Mouse (Mus musculus) megakaryocyte, embryonic 14.5 days (primary cell): ENCODE data around the gene Akr1b8. TPM values are rescaled to one million over a fixed set of nuclear protein-coding genes. Genes with fewer than 3 reads are reported as not detected.
"Not testable (repeated sequence)": the region's sequence is repeated elsewhere in the genome, so short reads cannot be mapped to it uniquely, and the experiment has no call there.

ENCODE experiments used
- H3K27me3 ChIP-seq: replicated peaks from 2 replicates; pipeline ENCODE3; 2012; ENCODE audit warnings: inconsistent platforms
- H3K36me3 ChIP-seq: replicated peaks from 2 replicates; pipeline ENCODE3; 2012; ENCODE audit warnings: low read length, inconsistent platforms, mixed read lengths
- H3K4me1 ChIP-seq: 2 replicates; pipeline ENCODE4 v1.6.1; 2012; ENCODE audit warnings: inconsistent platforms
- H3K4me3 ChIP-seq: replicated peaks from 2 replicates; pipeline ENCODE3; 2012; ENCODE audit warnings: moderate library complexity, mild to moderate bottlenecking, inconsistent platforms
- H3K9me3 ChIP-seq: 2 replicates; pipeline ENCODE4 v1.6.1; 2012; ENCODE audit warnings: inconsistent platforms
- FLI1 ChIP-seq: IDR thresholded peaks from 2 replicates; pipeline ENCODE4 v1.6.1; 2012; ENCODE audit warnings: low read length, inconsistent platforms, mixed read lengths
- GATA1 ChIP-seq: IDR thresholded peaks from 3 replicates; pipeline ENCODE4 v1.6.1; 2012; ENCODE audit warnings: mixed read lengths, low read length, inconsistent platforms, borderline replicate concordance
- polyA plus RNA-seq: library from polyadenylated mRNA; stranded (reverse); fragments of >175 nt; gene quantifications from 2 replicates; pipeline ENCODE4 v1.2.3, GENCODE M21; 2012; ENCODE audit warnings: low replicate concordance; ENCODE audit not compliant: insufficient read depth

The Akr1b8 gene
- polyA plus RNA-seq, 1 experiment, result 0.89 TPM

DNA sequence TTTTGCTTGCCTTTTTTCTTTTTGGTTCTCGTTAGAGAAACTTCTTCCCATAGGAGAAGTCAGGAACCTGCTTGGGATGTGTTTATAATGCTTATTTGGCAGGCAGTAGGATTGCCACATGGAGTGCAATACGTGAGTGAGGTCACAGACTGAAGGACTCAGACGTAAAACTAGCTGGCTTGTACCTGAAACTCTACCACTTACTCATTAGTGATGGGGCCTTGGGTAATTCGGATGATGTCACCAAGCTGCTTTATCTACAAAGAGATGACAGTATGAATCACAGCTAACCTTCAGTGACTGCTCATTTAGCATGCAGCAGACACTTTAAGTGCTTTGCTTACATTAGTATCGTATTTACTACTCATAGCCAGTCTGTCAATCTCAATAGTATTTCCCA lies 42.0 kb downstream of the Akr1b8 start:
- TF ChIP-seq FLI1, result no peak
- TF ChIP-seq GATA1, result no peak
- Histone ChIP-seq H3K4me3 (no peak overlapping the region), H3K27me3 (no peaks in the 10 kb centered on the region), H3K36me3 (peaks cover 93% of the 10 kb centered on the region), H3K4me1 (0 out of 2 replicates have a peak, but pooled peaks cover 5% of the 10 kb centered on the region), H3K9me3 (no peaks in the 10 kb centered on the region)

DNA sequence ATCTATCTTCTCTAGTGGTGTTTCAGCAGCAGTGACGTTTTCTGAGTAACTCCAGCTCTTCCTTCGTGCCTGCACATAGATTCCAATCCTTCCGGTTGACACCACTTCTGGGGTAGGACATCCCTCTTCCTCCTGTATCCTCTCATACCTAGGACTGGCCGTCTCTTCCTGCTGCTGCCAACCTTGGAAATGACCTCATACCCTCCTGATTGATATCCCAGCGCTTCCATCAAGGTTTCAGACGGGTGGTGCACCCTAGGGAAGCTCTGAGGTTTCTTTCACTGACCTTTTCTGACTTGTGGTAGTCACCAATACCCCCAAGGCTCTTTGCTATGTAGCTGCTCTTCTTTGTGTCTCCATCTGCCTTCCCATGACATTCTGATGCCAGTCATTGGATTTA lies 44.5 kb downstream of the Akr1b8 start:
- no peak for TF ChIP-seq FLI1
- TF ChIP-seq GATA1, result no peak
- 0 out of 2 replicates have a peak, but pooled peaks cover 5% of the 10 kb centered on the region for H3K4me1 ChIP-seq
- H3K27me3 ChIP-seq, result no peaks in the 10 kb centered on the region
- no peaks in the 10 kb centered on the region for H3K9me3 ChIP-seq
- H3K4me3 ChIP-seq, result no peak overlapping the region
- peaks cover 68% of the 10 kb centered on the region for H3K36me3 ChIP-seq

DNA sequence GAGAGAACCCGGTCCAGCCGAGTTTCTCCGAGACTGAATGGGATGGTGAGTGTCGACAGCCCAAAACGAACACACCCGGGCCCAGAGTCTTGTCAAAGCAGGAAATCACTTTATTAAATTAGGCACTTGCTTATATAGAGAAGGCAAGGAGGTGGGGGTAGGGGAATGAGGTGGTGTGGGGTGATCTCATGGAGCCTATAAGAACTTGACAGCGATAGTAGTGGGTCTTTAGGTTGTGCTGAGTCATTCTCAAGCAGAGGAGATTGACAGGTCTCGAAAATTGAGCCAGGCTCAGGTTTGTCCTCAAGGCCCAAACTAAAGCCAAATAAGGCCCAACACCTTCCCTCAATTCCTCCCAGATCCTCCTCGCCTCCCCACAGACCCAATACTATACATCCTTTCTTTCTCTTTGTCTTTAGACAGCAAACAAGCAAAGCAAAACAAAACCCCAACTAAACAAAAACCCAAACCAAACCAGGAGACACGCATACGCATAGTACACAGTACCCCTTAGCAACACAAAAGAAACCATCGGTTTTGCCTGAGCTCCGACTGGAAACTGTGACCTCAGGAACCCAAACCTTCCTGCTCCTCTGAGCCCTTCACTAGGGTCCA lies 45.8 kb downstream of the Akr1b8 start:
- TF ChIP-seq FLI1 (no peak), GATA1 (no peak)
- Histone ChIP-seq H3K9me3 (no peaks in the 10 kb centered on the region), H3K4me1 (0 out of 2 replicates have a peak, but pooled peaks cover 5% of the 10 kb centered on the region), H3K4me3 (no peak overlapping the region), H3K27me3 (no peaks in the 10 kb centered on the region), H3K36me3 (peaks cover 55% of the 10 kb centered on the region)

DNA sequence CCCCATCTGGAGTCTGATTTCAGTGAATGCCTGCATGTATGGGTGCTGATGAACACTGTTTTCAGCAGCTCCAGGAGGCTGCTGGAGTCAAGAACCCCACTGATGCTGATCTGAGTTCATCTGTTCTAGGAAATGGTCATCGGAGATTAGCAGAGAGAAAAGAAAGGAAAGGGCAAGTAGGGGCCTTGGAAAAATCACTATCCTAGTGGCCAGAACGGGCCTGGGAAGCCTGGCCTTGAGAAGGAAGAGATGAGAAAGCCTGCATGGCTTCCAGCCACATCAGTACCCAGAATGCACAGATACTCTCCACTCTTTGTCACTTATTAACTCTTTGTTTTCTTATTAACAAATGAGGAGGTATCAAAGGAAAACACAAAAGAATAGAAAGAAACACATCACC lies 46.8 kb downstream of the Akr1b8 start:
- 0 out of 2 replicates have a peak, but pooled peaks cover 5% of the 10 kb centered on the region for H3K9me3 ChIP-seq
- peaks cover 47% of the 10 kb centered on the region for H3K36me3 ChIP-seq

DNA sequence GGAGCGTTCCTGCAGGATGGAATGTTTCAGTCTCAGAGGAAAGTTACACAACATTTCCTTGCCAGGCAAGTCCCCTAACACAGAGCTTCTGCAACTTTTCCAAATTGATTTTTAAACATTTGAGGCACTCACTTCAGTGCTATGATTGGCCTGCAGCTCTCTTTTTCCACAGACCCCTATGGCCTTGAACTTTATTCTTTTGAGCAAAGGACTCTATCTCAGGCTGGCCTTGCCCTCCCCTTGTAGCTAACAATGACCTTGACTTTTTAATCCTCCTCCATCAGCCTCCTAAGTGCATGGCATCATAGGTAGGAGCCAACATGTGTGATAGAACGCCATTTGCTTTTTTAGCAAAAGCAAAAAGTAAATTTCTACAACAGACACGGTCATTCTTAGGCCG lies 52.8 kb downstream of the Akr1b8 start:
- no peak for TF ChIP-seq GATA1
- TF ChIP-seq FLI1, result no peak
- Histone ChIP-seq H3K4me1 (no peaks in the 10 kb centered on the region), H3K9me3 (peaks cover 26% of the 10 kb centered on the region), H3K27me3 (peaks cover 2% of the 10 kb centered on the region), H3K36me3 (no peaks in the 10 kb centered on the region), H3K4me3 (no peak overlapping the region)

More for the DNA sequence above, 46.8 kb downstream of the Akr1b8 start:
- no peak for TF ChIP-seq GATA1
- TF ChIP-seq FLI1, result no peak
- Histone ChIP-seq H3K4me3 (no peak overlapping the region), H3K4me1 (0 out of 2 replicates have a peak, but pooled peaks cover 5% of the 10 kb centered on the region), H3K27me3 (no peaks in the 10 kb centered on the region)

DNA sequence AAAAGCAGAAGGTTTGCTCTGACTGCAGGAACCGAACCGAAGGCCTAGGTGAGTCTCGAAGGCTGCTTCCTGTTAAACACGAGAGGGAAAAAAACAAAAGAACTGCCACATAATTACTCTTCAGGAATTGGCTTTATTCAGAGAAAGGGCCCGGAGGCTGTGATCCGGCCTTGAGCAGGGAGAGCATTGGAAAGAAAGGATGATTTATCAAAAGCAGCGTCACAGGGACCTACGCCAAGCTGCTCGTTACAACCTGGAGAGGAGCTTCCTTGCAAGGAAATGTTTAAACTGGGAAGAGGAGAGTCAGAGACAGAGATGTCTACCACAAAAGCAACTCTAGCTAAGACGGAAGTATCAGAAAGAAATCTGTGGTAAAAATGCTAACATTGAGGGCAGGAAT lies 53.5 kb downstream of the Akr1b8 start:
- no peak for TF ChIP-seq GATA1
- TF ChIP-seq FLI1, result no peak
- peaks cover 5% of the 10 kb centered on the region; the same call in 1 of the 2 replicates for H3K4me1 ChIP-seq

DNA sequence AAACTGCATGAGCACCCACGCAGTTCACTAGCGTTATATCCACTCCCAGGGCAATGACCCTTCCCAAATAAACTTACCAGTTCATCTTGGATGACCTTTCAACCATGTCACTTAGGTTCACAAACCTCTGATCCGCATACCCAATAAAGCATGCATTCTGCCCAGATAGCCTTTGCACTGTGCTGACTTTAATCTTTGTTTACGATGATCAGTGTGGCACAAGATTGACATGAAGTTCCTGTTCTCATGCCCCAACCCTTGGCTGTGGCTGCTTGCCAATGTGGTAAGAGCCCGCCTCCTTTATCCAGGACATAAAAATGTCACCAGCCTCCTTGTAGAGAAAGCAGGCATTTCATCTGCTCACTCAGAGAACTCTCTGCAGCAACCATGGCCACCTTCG lies 58.1 kb downstream of the Akr1b8 start, which contains the start of gene Akr1b7:
Gene Akr1b7 (plus strand): TSS at position 312 of the 400 bp plus-strand sequence.
- Histone ChIP-seq H3K9me3 (peaks cover 12% of the 10 kb centered on the region), H3K27me3 (peaks cover 6% of the 10 kb centered on the region)
- TF ChIP-seq GATA1, result no peak
- no peak for TF ChIP-seq FLI1

More for the DNA sequence above, 53.5 kb downstream of the Akr1b8 start:
- Histone ChIP-seq H3K9me3 (peaks cover 26% of the 10 kb centered on the region), H3K36me3 (no peaks in the 10 kb centered on the region), H3K27me3 (peaks cover 2% of the 10 kb centered on the region), H3K4me3 (no peak overlapping the region)

DNA sequence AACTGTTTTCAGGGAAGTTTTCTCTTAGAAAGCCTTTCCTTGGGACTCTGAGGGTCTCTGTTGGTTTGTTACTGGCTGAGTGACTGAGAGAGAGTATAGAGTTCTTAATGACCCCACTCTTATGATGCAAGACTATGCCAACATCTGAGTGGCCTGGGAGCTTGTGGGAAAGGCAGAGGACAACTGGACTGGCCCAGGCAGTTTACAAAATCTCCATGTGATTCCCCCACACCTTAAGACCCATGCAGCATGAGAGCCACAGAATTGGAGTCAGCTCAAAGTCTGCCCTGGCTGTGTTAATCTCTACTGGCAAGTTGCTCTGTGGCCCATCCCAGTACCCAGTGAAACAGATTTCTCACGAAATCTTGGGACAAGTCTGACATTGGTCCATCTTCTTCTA lies 58.8 kb downstream of the Akr1b8 start:
- Histone ChIP-seq H3K4me1 (peaks cover 6% of the 10 kb centered on the region; the same call in 1 of the 2 replicates), H3K9me3 (peaks cover 7% of the 10 kb centered on the region), H3K4me3 (no peak overlapping the region), H3K27me3 (peaks cover 6% of the 10 kb centered on the region), H3K36me3 (no peaks in the 10 kb centered on the region)
- no peak for TF ChIP-seq FLI1
- TF ChIP-seq GATA1, result no peak

More for the DNA sequence above, 58.1 kb downstream of the Akr1b8 start, which contains the start of gene Akr1b7:
- no peak within 1 kb of the TSS for H3K4me3 ChIP-seq
- peaks cover 6% of the 10 kb centered on the region; the same call in 1 of the 2 replicates for H3K4me1 ChIP-seq
- no peaks in the 10 kb centered on the region for H3K36me3 ChIP-seq

DNA sequence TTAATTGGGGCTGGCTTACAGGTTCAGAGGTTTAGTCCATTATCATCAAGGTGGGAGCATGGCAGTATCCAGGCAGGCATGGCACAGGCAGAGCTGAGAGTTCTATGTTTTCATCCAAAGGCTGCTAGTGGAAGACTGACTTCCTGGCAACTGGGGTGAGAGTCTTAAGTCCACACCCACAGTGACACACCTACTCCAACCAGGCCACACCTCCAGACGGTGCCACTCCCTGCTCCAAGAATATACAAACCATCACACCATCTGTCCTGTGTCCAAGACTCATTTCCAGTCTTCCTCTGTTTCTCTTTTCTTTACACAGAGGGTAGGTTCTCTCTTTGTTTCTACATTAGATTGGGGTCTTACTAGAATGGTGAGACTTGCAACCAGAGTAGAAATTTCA lies 59.5 kb downstream of the Akr1b8 start:
- H3K27me3 ChIP-seq, H3K9me3 ChIP-seq, H3K4me3 ChIP-seq, H3K4me1 ChIP-seq, H3K36me3 ChIP-seq: not testable (repeated sequence)

DNA sequence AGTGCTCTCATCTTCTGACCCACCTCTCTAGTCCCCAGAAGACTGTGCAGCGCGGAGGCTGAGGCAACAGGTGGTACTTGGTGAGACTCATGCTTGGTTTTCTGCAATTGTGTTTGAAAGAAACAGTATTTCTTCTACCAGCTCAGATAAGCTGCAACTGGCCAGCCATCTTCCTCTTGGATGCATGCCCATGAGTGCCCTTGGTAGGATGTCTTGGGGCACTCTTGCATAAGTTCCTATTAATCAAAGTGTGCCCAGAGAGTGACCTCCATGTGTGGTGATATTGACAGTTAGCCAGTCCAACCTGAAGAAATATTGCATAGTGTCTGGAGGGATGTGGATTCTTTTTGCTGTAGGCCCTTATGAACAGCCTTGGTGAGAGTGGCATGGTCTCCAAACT lies 62.6 kb downstream of the Akr1b8 start:
- Histone ChIP-seq H3K4me3 (no peak overlapping the region), H3K27me3 (peaks cover 6% of the 10 kb centered on the region), H3K36me3 (no peaks in the 10 kb centered on the region), H3K4me1 (peaks cover 6% of the 10 kb centered on the region; the same call in 1 of the 2 replicates), H3K9me3 (no peaks in the 10 kb centered on the region)
- TF ChIP-seq FLI1 (no peak), GATA1 (no peak)

Other genes with a start within 250 kb of the Akr1b8 start
- 0.79 and 2.1 TPM in 2 replicates for gene Slc35b4, start 177.0 kb upstream of the Akr1b8 start, polyA plus RNA-seq
- 12.9 and 58.4 TPM in 2 replicates for gene Akr1b3, start 36.6 kb upstream of the Akr1b8 start, polyA plus RNA-seq
- gene Akr1b10, start 30.1 kb downstream of the Akr1b8 start, polyA plus RNA-seq, result 1.9 TPM in 1 of 2 replicates, not detected in the other
- gene Akr1b7, start 58.2 kb downstream of the Akr1b8 start, polyA plus RNA-seq, result not detected in 2 replicates
- 2.8 TPM in 1 of 2 replicates, not detected in the other for gene Bpgm, start 122.1 kb downstream of the Akr1b8 start, polyA plus RNA-seq
- gene Cald1, start 244.4 kb downstream of the Akr1b8 start, polyA plus RNA-seq, result 42.3 TPM in 1 of 2 replicates, not detected in the other